Mouse (Mus musculus) 3134 (cell line): ENCODE measurements around the gene Capn12.
"Not testable (repeated sequence)": the region's sequence is repeated elsewhere in the genome, so short reads cannot be mapped to it uniquely, and the experiment has no call there.

Experiments used
- DNase-seq: peaks from one replicate; pipeline ENCODE4 v3.0.0-alpha.2; 2011; ENCODE audit warnings: low spot score; ENCODE audit not compliant: insufficient read length; ENCODE audit errors: extremely low read depth

Gene Capn12

DNA sequence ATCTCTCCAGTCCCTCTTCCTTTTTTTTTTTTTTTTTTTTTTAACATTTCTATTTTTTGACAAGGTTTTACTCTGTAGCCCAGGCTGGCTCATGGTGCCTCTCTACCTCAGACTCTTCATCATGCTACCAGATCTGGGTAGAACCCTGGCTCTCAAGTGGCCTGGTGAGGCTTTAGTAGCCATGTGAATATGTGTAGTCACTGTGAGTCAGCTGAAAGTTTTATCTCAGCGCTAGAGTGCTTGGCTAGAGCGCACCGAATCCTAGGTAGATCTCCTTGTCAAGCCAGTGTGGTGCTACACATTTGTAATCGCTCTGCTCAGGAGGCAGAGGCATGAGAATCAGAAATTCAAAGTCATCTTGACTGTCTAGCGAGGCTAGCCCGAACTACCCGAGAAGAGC, 4.1 kb upstream of the Capn12 start:
- DNase-seq, result no peak

DNA sequence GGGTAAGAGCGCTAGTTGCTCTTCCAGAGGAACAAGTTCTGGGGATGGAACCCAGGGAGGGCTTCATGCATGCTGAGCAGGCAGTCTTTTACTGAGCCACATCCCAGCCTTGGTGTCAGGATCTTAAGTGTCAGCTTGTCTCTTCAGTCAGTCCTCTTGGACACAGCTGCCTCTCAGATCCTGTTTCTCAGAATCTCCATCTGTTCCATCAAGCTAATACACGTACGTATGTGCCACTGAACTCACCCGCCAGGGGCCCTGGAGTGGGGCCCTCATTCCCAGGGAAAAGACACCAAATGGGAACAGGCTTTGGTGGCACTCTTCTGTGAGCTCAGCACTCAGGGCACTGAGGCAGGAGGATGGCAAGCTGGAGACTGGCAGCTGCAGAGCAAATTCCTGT, 3.4 kb upstream of the Capn12 start:
- no peak for DNase-seq

DNA sequence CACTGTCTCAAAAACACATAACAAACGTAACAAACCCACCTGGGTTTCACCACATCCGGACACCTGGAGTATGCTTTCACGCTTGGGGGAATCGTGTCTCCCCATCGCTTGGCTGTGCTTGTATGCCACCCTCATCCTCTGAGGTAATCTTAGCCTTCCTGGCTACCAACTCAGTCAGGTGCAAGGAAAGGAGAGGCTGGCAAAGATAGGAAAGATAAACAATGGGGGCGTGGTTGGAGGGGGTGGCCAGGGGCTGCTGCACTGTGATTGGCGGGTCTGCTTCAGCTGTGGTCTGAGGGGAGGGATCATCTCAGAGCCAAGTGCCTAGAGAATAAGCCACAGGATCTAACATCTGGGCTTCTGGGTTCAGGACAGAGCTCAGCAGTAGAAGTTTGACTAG, 1.6 kb upstream of the Capn12 start:
- no peak for DNase-seq

DNA sequence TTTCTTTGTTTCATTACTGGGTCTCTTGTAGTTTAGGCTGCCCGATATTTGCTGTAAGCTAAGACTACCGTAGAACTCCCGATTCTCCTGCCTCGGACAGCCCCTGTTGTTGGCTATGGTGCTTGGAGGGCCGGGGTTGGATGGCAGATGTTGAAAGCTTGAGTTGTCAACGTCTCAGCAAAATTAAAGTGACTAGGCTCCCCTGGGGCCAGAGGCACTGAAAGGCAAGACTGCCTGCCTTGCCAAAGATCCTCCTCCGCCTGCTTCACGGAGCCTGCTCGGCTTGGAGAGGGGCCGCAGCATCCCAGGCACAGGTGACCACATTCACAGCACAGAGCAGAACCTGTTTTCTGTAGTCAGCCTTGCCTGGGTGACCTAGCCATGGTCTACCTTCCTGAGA, 668 bp upstream of the Capn12 start:
- DNase-seq, result no peak

DNA sequence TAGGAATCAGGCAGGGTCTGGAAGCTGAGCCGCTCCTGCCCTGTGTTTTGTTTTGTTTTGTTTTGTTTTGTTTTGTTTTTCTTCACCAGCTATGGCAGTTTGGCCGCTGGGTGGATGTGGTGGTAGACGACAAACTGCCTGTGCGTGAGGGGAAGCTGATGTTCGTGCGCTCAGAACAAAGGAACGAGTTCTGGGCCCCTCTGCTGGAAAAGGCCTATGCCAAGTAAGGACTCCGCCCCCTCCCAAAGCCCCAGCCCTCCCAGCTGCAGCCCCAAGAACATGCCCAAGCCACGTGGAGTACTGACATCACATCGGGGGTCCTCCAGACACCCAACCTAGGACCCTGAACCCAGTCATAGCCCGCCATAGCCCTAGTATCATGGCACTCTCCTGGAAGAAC, 1.8 kb downstream of the Capn12 start:
- DNase-seq, result no peak

DNA sequence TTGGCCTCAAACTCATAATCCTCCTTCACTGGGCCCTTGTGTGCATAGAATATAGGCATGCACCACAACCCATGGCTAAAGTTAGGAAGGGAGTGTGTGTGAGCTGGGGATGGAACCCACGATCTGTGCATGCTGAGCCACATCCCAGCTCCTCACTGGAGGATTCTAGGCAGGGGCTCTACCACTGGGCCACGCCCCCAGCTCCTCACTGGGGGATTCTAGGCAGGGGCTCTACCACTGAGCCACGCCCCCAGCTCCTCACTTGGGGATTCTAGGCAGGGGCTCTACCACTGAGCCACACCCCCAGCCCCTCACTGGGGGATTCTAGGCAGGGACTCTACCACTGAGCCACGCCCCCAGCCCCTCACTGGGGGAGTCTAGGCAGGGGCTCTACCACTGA, 2.5 kb downstream of the Capn12 start:
- DNase-seq, result not testable (repeated sequence)

DNA sequence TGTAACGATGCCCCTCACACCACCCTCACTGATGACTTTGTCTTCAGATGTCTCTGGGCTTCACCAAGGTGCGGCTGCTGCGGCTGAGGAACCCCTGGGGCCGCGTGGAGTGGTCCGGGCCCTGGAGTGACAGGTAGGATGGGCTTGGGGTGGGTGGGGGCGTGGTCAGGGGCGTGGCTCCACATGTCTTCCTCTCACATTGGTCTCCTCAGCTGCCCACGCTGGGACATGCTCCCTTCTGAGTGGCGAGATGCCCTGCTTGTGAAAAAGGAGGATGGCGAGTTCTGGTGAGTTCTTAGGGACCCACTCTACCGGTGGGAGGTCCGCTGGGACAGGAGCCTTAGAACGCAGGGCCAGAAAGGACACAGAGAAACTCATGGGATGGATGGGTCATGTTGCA, 5.3 kb downstream of the Capn12 start:
- no peak for DNase-seq

DNA sequence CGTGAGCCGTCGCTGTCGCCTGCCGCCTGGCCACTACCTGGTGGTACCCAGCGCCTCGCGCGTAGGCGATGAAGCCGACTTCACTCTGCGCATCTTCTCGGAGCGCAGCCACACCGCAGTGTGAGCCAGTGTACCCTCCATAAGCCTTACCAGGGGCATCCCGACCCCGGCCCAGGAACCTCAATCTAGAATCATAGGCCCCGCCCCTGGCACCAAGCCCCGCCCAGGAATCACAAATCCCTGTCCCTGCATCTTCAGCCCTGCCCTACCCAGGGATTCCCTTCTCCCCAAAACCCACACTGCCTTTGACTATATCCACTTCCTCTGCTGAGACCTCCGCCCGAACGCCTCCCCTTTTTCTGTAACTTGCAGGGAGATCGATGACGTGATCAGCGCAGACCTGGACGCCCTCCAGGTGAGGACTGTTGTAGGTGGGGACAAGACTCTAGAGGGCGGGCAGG, 7.5 kb downstream of the Capn12 start:
- DNase-seq, result no peak

DNA sequence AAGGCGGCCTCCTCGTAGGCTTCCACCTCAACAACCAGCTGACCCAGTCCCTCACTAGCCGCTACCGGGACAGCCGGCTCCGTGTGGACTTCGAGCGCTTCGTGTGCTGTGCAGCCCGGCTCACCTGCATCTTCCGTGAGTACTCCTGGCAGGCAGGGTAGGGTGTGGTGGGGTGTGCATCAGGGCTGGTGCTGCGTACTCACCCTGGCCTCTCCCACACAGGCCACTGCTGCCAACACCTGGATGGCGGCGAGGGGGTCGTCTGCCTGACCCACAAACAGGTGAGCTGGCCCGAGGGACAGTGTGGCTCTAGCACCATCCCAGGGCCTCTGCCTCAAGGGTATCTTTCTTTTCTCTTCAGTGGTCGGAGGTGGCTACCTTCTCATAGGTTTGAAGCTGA, 11.4 kb downstream of the Capn12 start:
- DNase-seq, result no peak

DNA sequence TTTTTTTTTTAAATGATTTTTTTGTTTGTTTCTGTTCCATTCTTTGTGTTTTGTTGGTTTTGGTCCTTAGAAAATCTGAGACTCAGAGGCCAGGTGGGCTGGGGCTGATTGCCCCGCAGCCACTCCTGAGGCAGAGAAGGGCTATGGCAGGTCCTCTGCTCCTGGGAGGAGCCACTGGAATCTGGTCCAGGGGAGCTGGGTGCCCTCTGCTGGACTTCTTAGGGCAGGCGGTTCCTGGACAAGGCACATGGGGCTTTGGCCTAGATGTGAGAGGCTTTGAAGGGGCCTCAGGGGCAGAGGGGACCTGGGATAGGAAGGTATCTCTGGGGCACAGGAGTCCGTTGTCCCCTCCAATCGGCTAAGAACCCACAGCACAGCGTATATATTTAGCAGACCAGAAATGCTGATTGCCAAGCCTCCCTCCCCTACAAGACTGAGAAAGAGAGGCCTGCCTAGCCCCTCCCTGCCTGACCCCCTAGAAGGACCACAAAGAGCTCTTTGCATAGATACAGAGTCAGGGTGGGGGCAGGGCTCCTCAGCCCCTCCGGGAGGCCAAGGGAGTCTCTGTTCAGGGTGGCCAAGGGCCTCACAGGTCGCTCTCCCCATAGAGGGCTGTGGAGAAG, 12.5 kb downstream of the Capn12 start:
- no peak for DNase-seq

DNA sequence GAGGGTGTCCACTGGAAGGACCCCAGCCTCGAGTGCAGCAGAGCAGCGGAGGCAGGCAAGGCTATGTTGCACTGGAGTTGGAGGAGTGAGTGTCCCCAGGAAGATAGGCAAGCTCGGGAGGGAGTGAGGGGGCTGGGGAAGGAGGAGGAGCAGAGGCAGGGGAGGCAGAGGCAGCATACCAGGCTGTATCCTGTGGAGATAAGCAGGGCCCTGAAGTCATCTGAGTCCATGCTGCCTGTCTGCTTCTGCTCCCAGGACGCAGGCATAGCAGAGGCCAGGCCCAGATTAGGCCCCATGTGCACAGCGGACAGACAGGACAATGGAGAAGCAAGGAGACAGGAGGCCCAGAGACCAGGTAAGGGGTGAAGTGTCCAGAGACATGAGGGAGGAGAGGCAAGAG, 13.7 kb downstream of the Capn12 start:
- no peak for DNase-seq

DNA sequence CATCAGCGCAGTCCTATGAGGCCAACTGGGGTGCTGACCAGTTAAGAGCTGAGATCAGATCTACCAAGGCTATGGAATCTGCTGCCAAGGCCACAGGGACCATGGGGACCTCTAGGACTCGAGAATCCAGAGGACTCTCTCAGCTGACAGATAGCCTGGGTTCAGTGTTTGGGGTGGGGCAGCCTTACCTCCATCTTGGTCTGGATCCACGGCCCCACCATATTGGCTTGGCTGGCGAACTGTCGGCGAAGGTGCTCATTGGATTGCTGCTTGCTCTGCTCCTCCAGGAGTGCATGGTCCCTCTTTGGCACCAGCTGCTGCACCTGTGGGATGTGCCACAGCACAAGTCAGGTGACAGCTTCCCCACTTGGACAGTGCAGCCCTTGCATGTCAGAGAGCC, 16.4 kb downstream of the Capn12 start:
- no peak for DNase-seq

DNA sequence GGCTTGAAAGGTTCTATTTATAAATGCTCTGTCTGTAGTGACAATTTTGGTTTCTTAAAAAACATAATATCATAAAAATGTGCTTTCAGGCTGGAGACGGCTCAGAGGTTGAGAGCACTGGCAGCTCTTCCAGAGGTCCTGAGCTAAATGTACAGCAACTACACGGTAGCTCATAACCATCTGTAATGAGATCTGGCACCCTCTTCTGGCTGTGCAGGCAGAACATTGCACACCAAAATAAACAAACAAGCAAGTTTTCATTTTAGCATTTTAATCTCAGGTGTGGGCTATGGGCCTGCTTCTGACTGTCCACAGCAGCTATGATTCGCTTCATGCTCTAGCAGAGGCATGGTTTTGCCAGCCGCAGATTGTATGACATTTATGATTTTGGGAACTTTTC, 18.8 kb downstream of the Capn12 start:
- DNase-seq, result no peak

DNA sequence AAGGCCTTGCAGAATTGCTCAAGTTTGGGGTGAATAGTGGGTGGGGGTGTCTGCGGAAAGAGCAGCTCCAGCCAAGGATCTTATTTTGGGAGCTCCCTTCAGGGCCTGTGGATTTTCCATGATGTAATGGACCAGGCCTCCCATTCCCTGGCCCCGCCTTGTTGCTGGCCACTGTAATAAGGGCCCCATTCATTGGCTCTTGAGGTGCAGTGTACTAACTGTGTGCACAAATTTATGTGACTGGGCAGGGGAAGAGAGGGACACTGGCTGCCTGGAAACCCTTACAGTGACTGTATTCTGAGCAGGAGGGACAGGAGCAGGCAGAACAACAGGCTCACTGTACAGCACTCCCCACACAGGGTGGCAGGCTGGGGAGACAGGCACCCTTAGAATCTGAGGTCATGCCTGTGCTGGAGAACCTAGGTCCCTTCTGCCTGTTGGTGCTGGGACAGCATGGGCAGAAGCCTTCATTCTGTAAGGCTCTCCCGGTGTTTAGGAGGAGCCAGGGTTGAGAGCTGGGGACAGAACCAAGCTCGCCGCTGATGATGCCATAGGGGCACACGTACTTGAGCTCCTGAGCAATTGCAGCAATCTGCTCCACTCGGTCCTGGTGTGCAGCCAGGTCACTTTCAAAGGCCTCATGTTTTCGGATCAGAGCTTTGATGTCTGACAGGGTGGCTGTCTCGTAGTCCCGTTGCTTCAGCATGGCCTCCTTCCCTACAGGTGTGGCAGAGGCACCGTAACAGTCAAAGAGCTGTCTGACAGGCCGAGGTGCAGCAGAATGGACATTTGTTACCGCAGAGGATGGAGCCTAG, 20.3 kb downstream of the Capn12 start:
- DNase-seq, result no peak

DNA sequence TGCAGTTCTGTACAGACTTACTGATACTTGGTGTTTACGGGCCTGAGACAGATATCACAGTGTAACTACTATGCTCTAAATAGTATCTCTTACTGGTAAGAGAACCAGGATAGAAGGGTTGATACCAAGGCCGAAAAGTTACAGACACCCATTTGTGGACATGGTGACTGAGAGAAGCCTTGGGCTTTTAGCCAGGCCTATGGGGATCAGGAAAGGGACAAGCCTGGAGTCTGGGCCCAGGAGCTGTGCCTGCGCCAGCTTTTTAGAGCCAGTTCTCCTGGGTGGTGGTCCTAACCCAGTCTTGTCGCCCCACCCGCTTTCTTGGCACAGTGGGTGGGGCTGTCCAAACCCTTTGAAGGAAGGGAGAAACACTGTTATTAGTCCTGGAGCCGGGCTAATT, 21.0 kb downstream of the Capn12 start:
- no peak for DNase-seq

DNA sequence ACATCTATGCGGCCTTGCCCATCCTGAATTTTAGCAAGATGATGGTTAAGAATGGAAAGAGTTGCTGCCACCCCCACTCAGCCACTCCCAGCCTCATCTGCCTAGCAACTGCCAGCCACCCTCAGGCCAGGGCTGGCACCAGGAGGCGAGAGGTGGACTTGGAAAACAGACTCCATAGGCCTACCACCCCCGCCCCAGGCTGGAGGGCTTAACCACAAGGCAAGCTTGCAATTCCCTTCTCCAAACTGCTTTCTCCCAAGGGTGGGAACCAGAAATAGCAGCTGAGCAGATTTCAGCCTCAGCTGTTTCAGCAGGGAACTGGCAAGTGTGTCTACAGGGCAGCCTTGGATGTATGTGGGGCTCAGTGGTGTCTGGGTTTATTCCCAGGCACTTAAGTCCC, 21.6 kb downstream of the Capn12 start:
- no peak for DNase-seq

DNA sequence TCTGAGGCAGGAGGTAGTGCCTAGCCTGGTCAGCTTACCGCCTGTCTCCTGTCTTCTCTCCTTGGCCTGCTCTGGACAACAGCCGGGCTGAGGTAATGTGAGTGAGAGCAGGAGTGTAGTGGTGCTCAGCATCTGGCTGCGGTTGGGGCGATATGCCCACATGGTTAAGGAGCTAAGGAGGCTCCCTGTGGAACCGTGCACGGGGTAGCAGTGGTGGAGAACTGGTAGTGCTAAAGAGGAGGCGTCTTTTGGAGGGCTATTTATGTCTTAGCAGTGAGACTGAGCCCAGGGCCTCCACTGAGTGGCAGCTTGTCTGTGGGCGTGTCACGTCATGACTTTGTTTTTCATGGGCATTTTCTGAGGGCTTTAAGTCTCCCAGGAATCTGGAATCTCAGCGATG, 22.6 kb downstream of the Capn12 start:
- no peak for DNase-seq

DNA sequence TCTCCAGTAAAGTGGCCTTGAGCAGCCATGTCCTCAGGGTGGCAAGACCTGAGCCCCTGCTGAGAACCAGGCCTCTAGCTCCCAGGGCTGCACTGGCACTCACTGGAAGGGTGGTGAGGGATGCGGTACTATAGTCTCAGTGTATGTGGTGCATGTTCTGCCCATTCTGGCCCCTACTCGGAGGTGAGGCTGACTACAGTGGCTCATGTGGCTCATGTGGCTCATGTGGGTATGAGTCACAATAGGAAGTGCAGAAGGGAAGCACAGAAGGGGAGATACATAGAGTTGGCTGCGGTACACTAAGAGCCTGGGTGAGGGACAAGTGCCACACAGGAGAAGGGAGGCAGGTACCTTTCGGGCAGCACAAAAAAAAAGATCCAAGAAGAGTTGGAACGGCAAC, 26.0 kb downstream of the Capn12 start:
- DNase-seq, result peak; percentile 51

DNA sequence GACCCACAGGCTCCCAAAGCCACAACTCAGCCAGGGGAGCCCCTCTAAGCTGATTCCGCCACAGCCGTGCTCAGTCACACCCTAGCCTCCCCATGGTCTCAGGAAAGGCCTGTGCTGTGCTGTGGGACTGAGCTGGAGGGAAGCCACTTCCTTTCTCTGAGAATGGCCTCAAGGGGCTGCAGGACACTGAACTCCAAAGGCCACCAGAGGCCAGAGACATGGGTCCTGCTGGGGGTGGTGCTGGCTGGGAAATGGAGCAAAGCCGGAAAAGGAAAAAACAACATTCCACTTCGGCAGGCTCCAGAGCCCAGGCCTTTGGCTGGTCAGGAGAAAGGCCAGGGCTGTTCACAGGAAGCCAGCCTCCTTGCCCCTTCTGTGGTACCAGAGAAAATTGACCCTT, 30.4 kb downstream of the Capn12 start:
- DNase-seq, result no peak

DNA sequence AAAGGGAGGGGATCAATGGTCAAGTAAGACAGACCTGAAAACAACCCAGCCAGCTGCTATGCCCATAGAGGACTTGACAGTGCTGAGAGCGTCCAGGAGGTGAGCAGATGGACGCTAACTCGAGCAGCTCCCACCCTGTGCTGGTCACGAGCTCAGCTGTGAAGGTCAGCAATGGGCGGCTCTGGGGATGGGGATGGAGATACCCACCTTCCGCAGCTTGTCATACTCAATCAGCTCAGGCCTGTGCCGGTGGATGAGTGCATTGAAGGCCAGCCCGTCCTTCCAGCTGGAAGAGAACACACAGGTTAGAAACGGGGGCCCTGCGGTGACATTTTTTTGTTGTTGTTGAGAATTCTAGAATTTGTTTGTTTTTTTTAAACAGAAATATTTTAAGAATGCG, 31.9 kb downstream of the Capn12 start:
- no peak for DNase-seq

DNA sequence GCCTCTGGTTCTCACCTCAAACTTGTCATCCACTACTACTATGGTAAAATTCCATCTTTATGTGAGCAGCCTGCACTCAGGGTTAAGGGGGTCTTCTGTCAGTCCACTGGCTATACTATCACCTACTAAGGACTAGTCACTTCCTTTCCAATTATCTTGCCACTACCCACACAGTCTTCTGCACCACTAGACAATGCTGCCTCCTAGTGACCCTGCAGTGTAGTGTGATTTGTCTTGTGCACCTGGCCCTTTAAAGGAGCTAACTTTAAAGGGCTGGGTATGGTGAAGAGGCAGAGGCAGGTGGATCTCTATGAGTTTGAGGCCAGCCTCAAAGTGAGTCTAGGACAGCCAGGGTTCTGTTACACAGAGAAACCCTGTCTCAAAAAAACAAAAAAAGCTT, 35.3 kb downstream of the Capn12 start:
- no peak for DNase-seq
